Mouse (Mus musculus) activated CD4-positive, CD25-positive, alpha-beta regulatory T cell, adult 9 weeks (primary cell): ENCODE data around the gene Sphk2. TPM values are rescaled to one million over a fixed set of nuclear protein-coding genes. Genes with fewer than 3 reads are reported as not detected.

Source experiments
- polyA plus RNA-seq: library from polyadenylated mRNA; unstranded; fragments of 100-300 nt; shearing (Covaris generic); gene quantifications from one replicate; pipeline ENCODE4 v1.2.1, GENCODE M21; 2017

Sphk2 gene
- polyA plus RNA-seq: 37.7 TPM

DNA sequence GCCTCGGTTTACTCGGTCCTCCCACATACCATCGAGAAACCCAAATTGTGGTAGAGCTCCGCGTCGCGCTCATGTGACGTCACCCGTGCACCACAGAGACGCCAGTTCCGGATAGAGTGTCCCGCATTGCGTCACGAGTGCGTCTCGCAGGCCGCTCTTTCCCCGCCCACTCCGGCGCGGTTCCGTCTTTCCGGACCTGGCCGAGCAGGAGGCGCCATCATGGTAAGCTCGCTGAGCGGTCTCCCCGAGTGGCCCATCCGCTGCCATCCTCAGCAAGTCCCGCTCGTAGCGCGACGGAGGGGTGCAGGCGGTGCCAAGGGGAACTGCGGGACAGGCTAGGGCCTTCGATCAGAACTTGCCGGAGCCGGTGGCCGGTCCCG is at the start of gene Sphk2:
Sphk2 (minus strand) TSS at position 85 of the 380 bp plus-strand sequence.

DNA sequence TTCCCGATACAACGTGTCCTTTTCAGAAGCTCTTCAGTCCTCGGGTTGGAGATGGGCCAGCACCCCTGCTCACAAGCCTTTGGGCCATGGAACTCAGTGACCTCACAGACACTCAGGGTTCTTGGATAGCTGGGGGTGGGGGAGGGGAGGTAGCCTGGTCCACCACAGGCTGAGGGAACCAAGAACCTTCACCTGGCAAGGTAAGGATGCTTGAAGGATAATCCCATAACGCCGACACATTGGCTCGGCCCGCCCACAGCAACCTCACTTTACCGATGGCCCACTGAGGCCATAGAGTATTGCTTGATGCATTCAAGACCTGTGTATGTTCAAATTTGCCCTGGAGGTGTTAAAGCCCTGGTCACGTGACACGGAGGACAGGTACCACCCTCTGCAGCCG is 7.9 kb upstream of the Sphk2 start, which contains the start of gene Spaca4:
Spaca4 (minus strand) TSS at position 101 of the 400 bp plus-strand sequence.

GRCm38 (mm10) chr7:45720413-45721233 is 2.8 kb upstream of the Sphk2 start, which contains the start of gene Fam83e:
Fam83e (plus strand) TSS chr7:45721212.

GRCm38 (mm10) chr7:45715090-45715708 is 2.6 kb downstream of the Sphk2 start, which contains the start of gene Rpl18:
Rpl18 (plus strand) TSS chr7:45715457.

DNA sequence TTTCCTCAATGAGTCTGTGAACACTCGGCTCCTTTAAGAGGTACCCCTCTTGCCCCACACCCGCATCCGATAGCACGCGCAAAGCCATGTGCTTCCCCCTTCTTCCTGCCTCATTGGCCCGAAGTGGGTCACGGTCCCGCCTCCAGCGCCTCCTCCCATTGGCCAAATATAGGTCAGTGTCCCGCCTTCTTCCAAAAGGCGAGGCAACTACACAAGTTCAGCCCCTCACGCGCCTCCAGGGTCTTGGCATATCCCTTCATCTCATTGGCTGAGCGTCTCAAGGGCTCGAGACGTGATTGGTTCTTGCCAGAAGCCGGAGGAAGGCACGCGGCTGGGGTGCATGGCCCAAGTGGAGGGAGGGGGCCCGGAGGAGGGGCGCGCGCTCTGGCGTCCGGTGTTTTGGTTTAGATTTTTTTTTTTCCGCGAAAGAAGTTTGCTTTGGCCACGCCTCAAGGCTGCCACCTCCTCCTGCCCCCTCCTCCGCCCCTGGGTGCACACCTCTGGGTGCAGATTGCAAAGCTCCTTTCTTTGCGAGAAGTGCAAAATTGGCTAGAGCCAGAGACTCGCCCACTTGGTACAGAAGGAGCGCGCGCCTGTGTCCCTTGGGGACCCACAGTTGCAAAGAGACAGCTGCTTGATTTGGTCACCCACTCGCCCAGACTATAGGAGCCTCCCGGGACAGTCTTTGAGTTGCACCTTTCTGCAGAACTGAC is 12.9 kb downstream of the Sphk2 start, which contains the start of gene Dbp:
Dbp (plus strand) TSS at position 359 of the 713 bp plus-strand sequence.

DNA sequence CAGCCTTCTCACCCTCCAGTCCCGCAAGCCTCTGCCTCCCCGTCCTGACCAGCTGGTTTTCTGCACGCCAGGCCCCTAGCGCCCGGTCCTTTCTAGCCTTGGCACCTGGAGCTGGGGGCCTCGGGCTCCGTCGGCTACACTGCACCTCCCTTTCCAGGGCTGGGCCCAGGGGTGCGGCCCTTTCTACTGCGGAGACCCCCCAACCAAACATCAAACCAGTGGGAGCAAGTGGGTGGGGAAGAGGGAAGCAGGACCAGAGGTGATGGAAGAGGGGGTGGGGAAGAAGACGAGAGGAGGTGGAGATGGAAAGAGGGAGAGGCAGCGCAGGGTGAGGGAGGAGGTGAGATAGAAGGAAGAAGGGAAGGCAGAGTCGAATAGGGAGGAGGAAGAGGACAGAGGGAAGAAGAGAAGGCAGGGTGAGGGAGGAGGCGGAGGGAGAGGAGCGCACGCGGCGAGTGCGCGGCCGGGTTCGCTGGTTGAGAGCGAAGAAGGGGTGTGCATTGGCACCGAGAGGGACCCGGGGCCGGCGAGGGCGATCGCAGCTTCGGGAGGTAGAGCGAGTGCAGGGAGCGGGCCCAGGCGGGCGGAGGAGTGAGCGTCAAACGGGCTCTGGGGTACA is 18.2 kb downstream of the Sphk2 start, which contains the start of gene Car11:
Car11 (plus strand) TSS at position 321 of the 619 bp plus-strand sequence.

GRCm38 (mm10) chr7:45693921-45694591 is 23.7 kb downstream of the Sphk2 start, which contains the start of gene Sec1:
Sec1 (minus strand) TSS chr7:45694402.

GRCm38 (mm10) chr7:45683396-45684050 is 34.3 kb downstream of the Sphk2 start, which contains the start of gene Ntn5:
Ntn5 (plus strand) TSS chr7:45684022.

DNA sequence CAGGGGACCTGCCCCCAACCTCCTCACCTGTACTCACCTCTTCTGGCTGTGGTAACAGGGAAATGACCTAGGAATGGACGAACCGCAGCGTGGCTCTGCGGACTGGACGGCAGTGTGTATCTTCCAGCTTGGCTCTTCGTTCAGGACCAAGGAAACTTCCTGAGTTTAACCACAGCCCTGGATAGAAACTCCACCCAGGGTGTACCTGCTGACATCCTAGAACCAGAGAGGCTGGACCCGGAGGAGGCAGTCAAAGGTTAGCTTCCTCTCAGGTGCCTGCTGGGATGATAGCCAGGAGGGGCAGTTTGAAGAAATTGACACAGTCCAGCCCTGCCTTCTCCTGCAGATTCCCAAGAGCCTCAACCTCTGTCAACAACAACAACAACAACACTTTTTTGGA is 51.6 kb downstream of the Sphk2 start, which contains the start of gene Fut2:
Fut2 (minus strand) TSS at position 234 of the 400 bp plus-strand sequence.

Other genes starting within 250 kb of the Sphk2 start
- 1.7 TPM for gene Tulp2, start 236.1 kb downstream of the Sphk2 start, polyA plus RNA-seq
- 0.88 TPM for gene Gm45808, start 231.2 kb downstream of the Sphk2 start, polyA plus RNA-seq
- gene Dhdh, start 229.2 kb downstream of the Sphk2 start, polyA plus RNA-seq: 1.0 TPM
- 289 TPM for gene Nucb1, start 207.6 kb downstream of the Sphk2 start, polyA plus RNA-seq
- 59.4 TPM for gene Ppp1r15a, start 191.7 kb downstream of the Sphk2 start, polyA plus RNA-seq
- 0.40 TPM for gene Plekha4, start 191.7 kb downstream of the Sphk2 start, polyA plus RNA-seq
- gene Hsd17b14, start 163.1 kb downstream of the Sphk2 start, polyA plus RNA-seq: 1.9 TPM
- gene Bcat2, start 147.8 kb downstream of the Sphk2 start, polyA plus RNA-seq: 64.7 TPM
- gene Fgf21, start 102.5 kb downstream of the Sphk2 start, polyA plus RNA-seq: not detected
- not detected for gene Fut1, start 100.7 kb downstream of the Sphk2 start, polyA plus RNA-seq
- 0.11 TPM for gene Izumo1, start 96.2 kb downstream of the Sphk2 start, polyA plus RNA-seq
- gene Rasip1, start 90.5 kb downstream of the Sphk2 start, polyA plus RNA-seq: 1.2 TPM
- gene Mamstr, start 78.0 kb downstream of the Sphk2 start, polyA plus RNA-seq: 0.72 TPM
- 0.17 TPM for gene Fut2, start 51.6 kb downstream of the Sphk2 start, polyA plus RNA-seq
- gene Ntn5, start 34.0 kb downstream of the Sphk2 start, polyA plus RNA-seq: not detected
- gene Sec1, start 23.6 kb downstream of the Sphk2 start, polyA plus RNA-seq: 0.33 TPM
- gene Car11, start 18.2 kb downstream of the Sphk2 start, polyA plus RNA-seq: 8.1 TPM
- gene Dbp, start 12.9 kb downstream of the Sphk2 start, polyA plus RNA-seq: 12.6 TPM
- 1,812 TPM for gene Rpl18, start 2.5 kb downstream of the Sphk2 start, polyA plus RNA-seq
- gene Fam83e, start 3.2 kb upstream of the Sphk2 start, polyA plus RNA-seq: not detected
- gene Spaca4, start 7.8 kb upstream of the Sphk2 start, polyA plus RNA-seq: not detected
- not detected for gene Lmtk3, start 65.7 kb upstream of the Sphk2 start, polyA plus RNA-seq
- gene Sult2b1, start 66.7 kb upstream of the Sphk2 start, polyA plus RNA-seq: 1.6 TPM
- gene Cyth2, start 96.6 kb upstream of the Sphk2 start, polyA plus RNA-seq: 28.9 TPM
- gene Kcnj14, start 106.8 kb upstream of the Sphk2 start, polyA plus RNA-seq: not detected
- 42.0 TPM for gene Grwd1, start 112.9 kb upstream of the Sphk2 start, polyA plus RNA-seq
- gene Kdelr1, start 154.8 kb upstream of the Sphk2 start, polyA plus RNA-seq: 119 TPM
- gene Grin2d, start 160.4 kb upstream of the Sphk2 start, polyA plus RNA-seq: not detected
- gene Syngr4, start 178.7 kb upstream of the Sphk2 start, polyA plus RNA-seq: 0.39 TPM
- 7.9 TPM for gene Tmem143, start 178.9 kb upstream of the Sphk2 start, polyA plus RNA-seq
- gene Emp3, start 203.4 kb upstream of the Sphk2 start, polyA plus RNA-seq: 689 TPM
- 2.2 TPM for gene Ccdc114, start 206.1 kb upstream of the Sphk2 start, polyA plus RNA-seq